Mouse (Mus musculus): Measurements from ENCODE around the gene Nlgn3. TPM values are rescaled to one million over a fixed set of nuclear protein-coding genes. Genes with fewer than 3 reads are reported as not detected.

The Nlgn3 gene
- total and polyA plus RNA-seq, 2 experiments from 2014 or later, result 0.34 to 0.67 TPM

DNA sequence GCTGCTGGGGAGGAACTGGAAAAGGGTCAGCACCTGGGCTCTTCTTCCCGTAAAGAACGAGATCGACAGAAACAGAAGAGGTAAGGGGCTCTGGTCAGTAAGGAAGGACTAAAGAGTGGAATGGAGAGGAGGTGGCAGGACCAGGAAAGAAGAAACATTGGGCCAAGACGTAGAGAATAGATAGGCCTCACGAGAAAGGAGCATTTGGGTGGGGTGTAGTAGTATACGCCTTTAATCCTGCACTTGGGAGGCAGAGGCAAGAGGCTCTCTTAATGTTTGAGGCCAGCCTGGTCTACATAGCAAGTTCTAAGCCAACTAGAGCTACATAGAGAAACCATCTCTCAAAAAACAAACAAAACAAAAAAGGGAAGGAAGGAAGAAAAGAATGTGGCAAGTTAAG is 10.5 kb upstream of the Nlgn3 start:
- DNase-seq (ENCODE audit: low spot score) (no peak), ATAC-seq (ENCODE audit: insufficient read depth, low read depth) (no peak)
- Histone ChIP-seq H3K9ac (replicated peaks; ENCODE audit: low read depth, low read length) (no peak overlapping the region), H3K36me3 (replicated peaks; ENCODE audit: control insufficient read depth, insufficient read depth, low read length) (peaks cover 56% of the 10 kb centered on the region), H3K4me1 (ENCODE audit: control insufficient read depth, insufficient read depth) (no peaks in the 10 kb centered on the region), H3K4me3 (ENCODE audit: low read depth, low read length) (no peak overlapping the region), H3K27ac (ENCODE audit: low read depth) (no peak overlapping the region), H3K9me3 (replicated peaks; ENCODE audit: control insufficient read depth, low read length) (no peaks in the 10 kb centered on the region), H3K4me2 (ENCODE audit: low read depth, low read length) (no peak overlapping the region), H3K27me3 (ENCODE audit: control insufficient read depth, insufficient read depth, low read length) (no peaks in the 10 kb centered on the region)
- 91% methylated on average over 6 of the region's 6 CpGs for WGBS
- TF ChIP-seq CTCF (IDR thresholded peaks at IDR 0.05; ENCODE audit: low read depth) (no peak), EP300 (IDR thresholded peaks at IDR 0.05; ENCODE audit: low read depth) (no peak)

DNA sequence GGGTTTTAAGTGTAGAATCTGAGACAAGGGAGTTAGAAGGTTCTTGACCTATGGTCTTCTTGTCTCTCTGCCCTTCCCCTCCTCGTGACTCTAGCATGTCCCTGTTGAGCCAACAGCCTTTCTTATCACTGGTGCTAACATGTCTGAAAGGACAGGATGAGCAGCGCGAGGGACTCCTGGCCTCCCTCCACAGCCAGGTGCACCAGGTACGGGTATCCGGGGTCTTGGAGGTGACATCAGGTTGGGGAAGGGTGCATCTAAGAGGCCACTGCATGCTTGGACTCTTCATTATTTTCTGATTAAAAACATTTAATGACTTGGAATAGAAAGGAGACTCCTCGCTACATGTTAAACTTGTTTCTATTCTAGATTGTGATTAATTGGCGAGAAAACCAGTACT is 9.9 kb upstream of the Nlgn3 start:
- Histone ChIP-seq H3K36me3 (replicated peaks; ENCODE audit: control insufficient read depth, insufficient read depth, low read length) (peaks cover 58% of the 10 kb centered on the region), H3K27me3 (ENCODE audit: control insufficient read depth, insufficient read depth, low read length) (no peaks in the 10 kb centered on the region), H3K9me3 (replicated peaks; ENCODE audit: control insufficient read depth, low read length) (no peaks in the 10 kb centered on the region), H3K9ac (replicated peaks; ENCODE audit: low read depth, low read length) (no peak overlapping the region), H3K4me1 (ENCODE audit: control insufficient read depth, insufficient read depth) (no peaks in the 10 kb centered on the region), H3K4me3 (ENCODE audit: low read depth, low read length) (no peak overlapping the region), H3K4me2 (ENCODE audit: low read depth, low read length) (no peak overlapping the region), H3K27ac (ENCODE audit: low read depth) (no peak overlapping the region)
- DNase-seq (ENCODE audit: low spot score) (no peak), ATAC-seq (ENCODE audit: insufficient read depth, low read depth) (no peak)
- WGBS, result 81% methylated on average over 7 of the region's 7 CpGs
- TF ChIP-seq EP300 (IDR thresholded peaks at IDR 0.05; ENCODE audit: low read depth), result no peak
- no peak for TF ChIP-seq CTCF (IDR thresholded peaks at IDR 0.05; ENCODE audit: low read depth)

DNA sequence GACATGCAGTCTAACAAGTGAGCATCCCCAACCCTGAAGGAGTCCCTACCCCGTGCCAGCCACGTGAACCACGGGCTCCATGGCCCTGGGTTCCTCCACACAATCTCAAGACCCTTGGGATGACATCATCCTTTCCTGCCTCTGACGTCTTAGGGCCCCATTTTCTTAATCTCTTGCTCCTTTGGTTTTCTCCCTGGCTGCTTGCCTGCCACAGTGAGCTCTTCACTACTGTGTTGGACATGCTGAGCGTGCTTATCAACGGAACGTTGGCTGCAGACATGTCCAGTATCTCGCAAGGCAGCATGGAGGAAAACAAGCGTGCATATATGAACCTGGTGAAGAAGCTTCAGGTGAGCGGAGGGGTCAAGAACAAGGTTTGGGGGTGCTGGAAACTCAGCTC is 8.9 kb upstream of the Nlgn3 start:
- 74% methylated on average over 10 of the region's 10 CpGs for WGBS
- ATAC-seq (ENCODE audit: insufficient read depth, low read depth) (no peak), DNase-seq (ENCODE audit: low spot score) (no peak)
- Histone ChIP-seq H3K4me2 (ENCODE audit: low read depth, low read length) (no peak overlapping the region), H3K4me1 (ENCODE audit: control insufficient read depth, insufficient read depth) (no peaks in the 10 kb centered on the region), H3K9me3 (replicated peaks; ENCODE audit: control insufficient read depth, low read length) (no peaks in the 10 kb centered on the region), H3K27ac (ENCODE audit: low read depth) (no peak overlapping the region), H3K36me3 (replicated peaks; ENCODE audit: control insufficient read depth, insufficient read depth, low read length) (peaks cover 61% of the 10 kb centered on the region), H3K27me3 (ENCODE audit: control insufficient read depth, insufficient read depth, low read length) (no peaks in the 10 kb centered on the region), H3K4me3 (ENCODE audit: low read depth, low read length) (no peak overlapping the region), H3K9ac (replicated peaks; ENCODE audit: low read depth, low read length) (no peak overlapping the region)
- TF ChIP-seq EP300 (IDR thresholded peaks at IDR 0.05; ENCODE audit: low read depth), result no peak
- TF ChIP-seq CTCF (IDR thresholded peaks at IDR 0.05; ENCODE audit: low read depth), result no peak

DNA sequence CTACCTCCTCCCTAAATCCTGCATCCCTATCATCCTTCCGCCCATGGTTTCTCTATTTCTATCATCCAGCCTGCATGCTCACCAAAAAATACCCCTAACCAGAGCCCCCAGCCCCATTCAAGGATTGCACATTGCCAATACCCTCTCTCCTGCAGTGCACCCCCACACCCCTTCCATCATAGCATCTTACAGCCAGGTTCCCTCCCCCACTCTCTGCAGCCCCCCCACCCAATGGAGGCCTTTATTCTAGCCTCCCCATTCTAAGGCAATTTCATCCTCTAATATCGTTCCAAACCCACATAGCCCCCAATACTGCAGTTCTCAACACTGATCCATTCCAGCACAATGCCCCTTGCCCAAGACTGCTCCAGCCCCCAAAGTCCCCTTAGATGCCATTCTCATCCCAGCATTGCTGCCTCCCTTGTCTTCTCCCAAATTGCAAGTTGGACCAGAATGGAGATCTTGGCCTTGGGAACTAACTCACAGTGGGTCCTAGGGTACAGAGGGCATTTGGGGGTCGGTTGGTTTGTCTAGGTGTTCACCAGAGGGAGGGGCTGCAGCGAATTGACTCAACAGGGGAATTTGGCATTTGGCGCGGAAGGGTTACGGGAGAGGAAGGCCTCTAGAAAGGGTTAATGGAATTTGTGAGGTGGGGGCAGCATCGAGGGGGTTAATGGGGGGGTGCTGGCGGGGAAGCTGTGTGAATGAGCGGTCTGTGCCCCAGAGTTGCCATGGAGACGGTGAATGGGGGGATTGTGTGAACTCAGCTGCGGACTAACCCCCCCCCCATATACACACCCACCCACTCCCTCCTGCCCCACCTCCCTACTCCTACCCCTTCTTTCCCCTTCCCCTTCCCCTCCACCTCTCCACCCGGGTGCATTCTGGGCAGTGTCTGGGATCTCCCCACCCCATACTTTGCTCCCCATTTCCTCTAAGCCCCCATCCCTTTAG is 782 bp downstream of the Nlgn3 start:
- ATAC-seq (ENCODE audit: insufficient read depth, low read depth) (no peak), DNase-seq (ENCODE audit: low spot score) (no peak)
- no peaks in the 10 kb centered on the region for H3K4me1 ChIP-seq (ENCODE audit: control insufficient read depth, insufficient read depth)
- no peak overlapping the region for H3K9ac ChIP-seq (replicated peaks; ENCODE audit: low read depth, low read length)
- H3K9me3 ChIP-seq (replicated peaks; ENCODE audit: control insufficient read depth, low read length), result no peaks in the 10 kb centered on the region
- H3K27ac ChIP-seq (ENCODE audit: low read depth), result no peak overlapping the region
- no peaks in the 10 kb centered on the region for H3K36me3 ChIP-seq (replicated peaks; ENCODE audit: control insufficient read depth, insufficient read depth, low read length)
- no peaks in the 10 kb centered on the region for H3K27me3 ChIP-seq (ENCODE audit: control insufficient read depth, insufficient read depth, low read length)
- TF ChIP-seq CTCF (IDR thresholded peaks at IDR 0.05; ENCODE audit: low read depth) (no peak), EP300 (IDR thresholded peaks at IDR 0.05; ENCODE audit: low read depth) (no peak)
- 29% methylated on average over 12 of the region's 13 CpGs for WGBS
- peak overlapping the region; percentile 53 for H3K4me2 ChIP-seq (ENCODE audit: low read depth, low read length)
- peak overlapping the region; percentile 22 for H3K4me3 ChIP-seq (ENCODE audit: low read depth, low read length)

DNA sequence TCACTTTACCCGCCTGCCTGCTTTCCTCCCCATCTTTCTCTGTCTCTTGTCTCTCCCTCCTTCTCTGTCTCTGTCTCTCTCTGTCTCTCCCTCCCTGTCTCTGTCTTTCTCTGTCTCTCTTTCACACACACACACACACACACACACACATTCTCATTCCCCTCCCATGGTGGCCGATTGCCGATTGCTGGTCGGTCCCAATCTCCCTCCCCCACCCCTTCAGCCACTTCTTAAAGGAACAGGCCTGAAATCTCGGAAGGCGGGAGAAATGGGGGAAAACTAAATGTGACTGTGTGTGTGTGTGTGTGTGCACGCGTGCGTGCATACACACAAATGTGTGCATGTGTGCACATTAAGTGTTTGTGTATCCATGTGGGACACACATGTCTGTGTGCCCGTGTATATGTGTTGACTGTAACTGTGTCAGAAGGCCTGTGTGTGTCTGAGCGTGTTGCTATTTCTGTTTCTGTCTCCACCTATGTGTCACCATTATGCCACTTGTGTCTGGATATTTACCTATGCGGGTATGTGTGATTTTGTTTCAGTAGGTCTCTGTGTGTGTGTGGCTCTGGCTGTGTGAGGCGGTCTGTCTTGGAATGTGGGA is 1.6 kb downstream of the Nlgn3 start:
- H3K4me3 ChIP-seq (ENCODE audit: low read depth, low read length), result peak overlapping the region; percentile 10
- H3K27ac ChIP-seq (ENCODE audit: low read depth), result no peak overlapping the region
- peak overlapping the region; percentile 53 for H3K4me2 ChIP-seq (ENCODE audit: low read depth, low read length)
- WGBS, result 33% methylated on average over 13 of the region's 13 CpGs
- no peak for TF ChIP-seq CTCF (IDR thresholded peaks at IDR 0.05; ENCODE audit: low read depth)
- no peak for TF ChIP-seq EP300 (IDR thresholded peaks at IDR 0.05; ENCODE audit: low read depth)
- H3K4me1 ChIP-seq (ENCODE audit: control insufficient read depth, insufficient read depth), result no peaks in the 10 kb centered on the region
- H3K9me3 ChIP-seq (replicated peaks; ENCODE audit: control insufficient read depth, low read length), result no peaks in the 10 kb centered on the region
- ATAC-seq (ENCODE audit: insufficient read depth, low read depth), result peak; percentile 20; the same call in 1 of the 2 replicates
- no peaks in the 10 kb centered on the region for H3K27me3 ChIP-seq (ENCODE audit: control insufficient read depth, insufficient read depth, low read length)
- H3K36me3 ChIP-seq (replicated peaks; ENCODE audit: control insufficient read depth, insufficient read depth, low read length), result no peaks in the 10 kb centered on the region
- no peak overlapping the region for H3K9ac ChIP-seq (replicated peaks; ENCODE audit: low read depth, low read length)
- no peak for DNase-seq (ENCODE audit: low spot score)

Data from heart, postnatal 0 days (tissue).